Mouse (Mus musculus) urinary bladder, adult 18-20 months (tissue): ENCODE measurements at regions not wholly inside any gene's neighbourhood (a gene's known extent, or its start where the extent isn't known, plus 50 kb on each side); places are given as distances from the start of the nearest gene placed in this dataset.

Experiments
- DNase-seq, 2 experiments: peaks; one replicate each; pipeline ENCODE4 v3.0.0; 2022; ENCODE audit warnings: low spot score in 2 of 2, mixed read lengths in 2 of 2

DNA sequence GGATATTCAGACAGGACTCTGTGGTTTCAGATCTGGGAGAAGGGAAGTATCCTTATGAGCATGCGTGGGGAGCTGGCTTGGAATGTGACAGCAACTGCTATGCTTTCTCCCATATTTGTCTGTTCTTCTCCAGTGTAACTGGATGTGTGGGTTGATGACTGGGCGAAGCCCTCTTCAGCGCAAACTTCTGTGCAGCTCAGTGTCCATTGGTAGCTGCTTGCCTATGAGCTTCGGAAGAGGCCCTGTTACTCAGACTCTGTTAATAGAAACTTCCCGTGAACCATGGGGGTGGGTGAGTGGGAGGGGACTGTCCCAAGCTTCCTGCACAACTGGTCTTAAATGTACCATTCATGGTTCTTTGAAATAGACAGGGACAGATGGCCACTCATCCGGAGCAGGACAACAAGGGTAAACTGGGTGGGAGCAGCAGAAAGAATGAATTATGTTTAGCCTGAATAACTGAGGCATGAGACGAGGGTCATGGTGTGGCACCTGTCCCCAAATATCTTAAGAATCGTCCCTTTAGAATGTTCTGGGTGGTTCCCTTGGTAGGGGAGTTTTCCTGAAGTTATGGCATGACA lies 141.1 kb upstream of the Plxnc1 start:
- no peak for DNase-seq

DNA sequence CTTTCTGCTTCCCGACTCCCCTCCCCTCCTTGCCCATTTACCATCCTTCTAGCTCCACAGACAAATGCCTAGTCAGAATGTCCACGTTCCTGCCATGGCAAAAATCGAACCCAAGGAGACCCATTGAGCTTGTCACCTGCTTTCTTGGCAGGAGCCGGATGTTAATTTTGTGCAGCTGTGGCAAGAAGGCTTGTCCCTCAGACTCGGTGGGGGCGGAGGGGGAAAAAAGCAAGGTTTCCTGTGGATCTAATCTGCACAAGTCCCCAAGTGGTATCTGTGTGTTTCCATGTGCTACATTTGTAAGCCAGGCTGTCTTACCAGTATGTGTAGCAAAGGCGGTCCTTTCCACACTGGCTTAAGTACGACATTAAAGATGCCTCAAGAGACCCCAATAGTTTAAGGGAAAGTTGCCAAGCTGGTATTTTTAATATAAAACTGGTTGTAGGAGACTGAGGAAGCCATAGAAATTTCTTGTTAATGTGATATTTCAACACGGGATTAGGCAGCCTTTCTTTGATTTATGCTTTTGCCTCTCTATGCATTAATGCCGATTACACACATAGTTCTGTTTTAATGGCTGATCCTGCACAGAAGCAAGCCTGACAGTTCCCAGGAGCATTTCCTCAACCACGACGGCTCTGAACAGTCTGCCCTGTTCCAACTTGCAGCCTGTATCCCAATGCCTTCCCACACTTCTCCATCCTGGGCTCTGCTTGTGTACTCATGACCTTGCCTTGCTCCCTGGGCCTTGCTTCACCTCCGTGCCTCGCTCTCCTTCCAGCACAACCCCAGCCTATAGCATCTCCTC lies 138.9 kb upstream of the Plxnc1 start:
- no peak for DNase-seq

DNA sequence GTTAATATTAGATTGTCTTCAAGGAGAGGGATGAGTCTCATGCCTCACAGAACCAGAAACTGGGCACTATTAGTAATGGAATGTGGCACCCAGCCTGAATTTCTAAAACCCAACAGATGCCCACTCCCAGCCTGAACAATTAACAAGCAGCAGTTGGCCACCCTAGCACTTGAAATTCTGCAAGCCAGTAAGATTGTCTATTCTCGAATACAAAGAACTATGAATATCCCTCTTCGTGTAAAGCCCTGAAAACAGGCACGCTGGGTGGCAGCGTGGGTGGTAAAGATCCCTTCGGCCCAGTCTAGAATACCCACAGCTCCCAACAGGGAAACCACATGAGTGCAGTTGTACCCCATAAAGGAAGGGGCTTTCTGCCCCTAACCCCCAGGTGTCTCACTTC lies 138.0 kb upstream of the Plxnc1 start:
- DNase-seq, result no peak

DNA sequence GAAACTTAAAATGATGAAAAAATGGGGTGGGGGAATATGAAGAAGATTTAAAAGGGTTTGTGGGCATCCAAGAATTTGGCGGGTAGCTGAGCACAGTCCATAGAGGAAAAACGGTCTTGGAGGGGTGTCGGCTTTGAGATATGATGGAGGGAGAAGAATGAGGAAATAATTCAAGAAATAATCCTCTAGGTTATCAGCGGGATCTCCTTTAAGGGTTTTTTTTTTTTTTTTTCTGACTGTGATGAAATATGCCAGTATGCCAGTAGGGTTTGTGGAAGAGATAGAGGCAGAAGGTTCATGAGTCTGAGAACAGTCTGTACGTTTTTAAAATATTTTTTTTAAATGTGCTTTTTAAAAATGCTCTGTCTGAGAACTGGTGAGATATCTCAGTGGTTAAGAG lies 135.3 kb upstream of the Plxnc1 start:
- no peak for DNase-seq

DNA sequence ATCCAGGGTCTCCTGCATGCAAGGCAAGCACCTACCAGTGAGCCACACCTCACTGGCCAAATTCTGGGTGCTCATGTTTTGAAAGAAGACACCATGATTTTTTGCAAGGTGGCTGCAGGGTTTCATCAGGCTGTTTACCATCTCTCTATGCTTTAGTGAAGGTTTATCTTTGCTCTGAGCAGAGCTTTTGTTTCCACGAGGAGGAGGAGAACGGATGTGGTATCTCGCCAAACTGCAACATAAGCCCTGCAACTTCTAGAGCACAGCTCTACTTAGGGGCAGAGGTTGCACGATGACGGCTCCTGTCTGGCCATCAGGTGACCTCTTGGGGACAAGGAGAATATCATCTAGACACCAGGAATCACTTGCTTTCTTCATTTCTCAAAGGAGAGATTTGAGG lies 131.8 kb upstream of the Plxnc1 start:
- no peak for DNase-seq

DNA sequence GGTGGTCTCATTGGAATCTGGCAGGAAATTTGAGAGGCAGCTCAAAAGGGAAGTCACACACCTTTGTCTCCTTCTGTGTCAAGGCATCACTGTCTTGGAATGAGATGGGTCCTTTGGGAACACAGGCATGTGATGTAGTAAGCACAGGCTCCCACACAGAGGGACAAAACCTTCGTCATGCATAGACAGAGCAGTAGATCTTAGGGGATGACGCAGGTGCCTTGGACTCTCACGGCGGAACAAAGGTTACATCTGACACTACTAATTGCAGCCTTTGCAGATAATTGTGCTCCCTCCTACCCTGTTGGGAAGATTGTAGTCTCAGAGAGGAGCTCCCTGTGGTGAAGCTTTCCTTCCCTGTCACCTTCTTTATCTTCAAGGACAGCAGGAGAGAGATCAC lies 131.3 kb upstream of the Plxnc1 start:
- DNase-seq, result no peak

DNA sequence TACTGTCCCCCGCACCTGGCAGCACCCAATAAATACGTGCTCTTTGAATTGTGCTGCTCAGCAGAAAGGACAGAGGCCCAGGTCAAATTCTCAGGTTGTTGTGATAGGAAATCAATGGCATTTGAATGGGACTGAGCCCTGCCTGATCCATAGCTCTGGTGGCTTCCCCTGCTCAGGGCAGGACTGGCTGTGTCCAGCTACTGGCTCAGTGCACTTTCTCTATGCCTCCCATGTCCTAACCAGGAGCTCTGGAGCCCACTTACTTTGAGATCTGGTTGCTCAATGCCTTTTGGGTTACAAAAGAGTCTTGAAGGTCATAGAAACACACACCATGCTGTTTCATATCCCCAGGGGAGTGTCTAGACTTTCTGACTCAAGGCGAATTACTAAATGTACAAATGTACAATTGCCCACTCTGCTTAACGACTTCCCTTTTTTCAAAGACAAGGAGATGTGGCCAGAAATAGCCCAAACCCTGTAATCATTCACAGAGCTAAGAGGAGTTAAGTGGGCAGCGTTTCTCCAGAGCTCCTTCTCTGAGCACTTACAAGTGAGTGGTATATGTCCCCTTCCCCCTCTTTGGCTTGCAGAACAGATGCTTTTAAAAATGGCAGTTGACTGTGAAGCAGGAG lies 130.4 kb upstream of the Plxnc1 start:
- no peak for DNase-seq

DNA sequence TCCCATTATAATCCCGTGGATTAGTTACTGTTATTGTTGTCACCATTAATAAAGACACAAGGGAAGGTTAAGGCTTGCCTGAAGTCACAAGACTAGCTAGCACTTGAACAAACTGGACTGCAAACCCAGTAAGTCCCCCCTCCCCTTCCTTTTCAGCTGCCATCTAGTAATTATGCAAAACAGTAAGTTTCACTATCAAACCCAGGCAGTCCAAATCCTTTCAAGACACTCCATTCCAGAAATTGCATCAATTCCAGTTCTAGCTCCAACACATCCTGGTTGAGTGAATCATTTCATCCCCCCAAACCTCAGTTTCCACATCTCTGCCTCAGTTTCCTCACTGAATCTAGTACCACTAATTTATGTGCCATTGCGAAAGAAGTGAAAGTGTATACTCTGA lies 129.7 kb upstream of the Plxnc1 start:
- DNase-seq, result no peak

DNA sequence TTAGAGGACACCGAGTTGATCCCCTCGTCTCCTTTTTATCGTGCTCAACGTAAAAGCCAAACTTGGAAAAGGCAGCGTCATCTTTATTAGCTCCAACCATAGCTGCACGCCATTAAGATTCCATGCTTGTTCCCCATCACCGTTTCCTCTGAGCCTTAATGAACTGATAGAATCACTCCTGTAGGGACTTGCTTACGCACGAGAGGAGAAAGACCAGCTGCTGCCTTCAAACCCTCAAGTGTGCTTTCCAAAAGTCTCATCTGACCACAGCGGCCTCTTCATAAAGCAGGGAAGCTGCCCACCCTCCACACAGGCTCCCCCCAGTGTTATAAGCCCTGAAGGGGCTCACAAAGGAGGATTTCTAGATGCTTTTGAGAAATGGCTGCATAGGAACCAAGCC lies 123.3 kb upstream of the Plxnc1 start:
- DNase-seq, result no peak

DNA sequence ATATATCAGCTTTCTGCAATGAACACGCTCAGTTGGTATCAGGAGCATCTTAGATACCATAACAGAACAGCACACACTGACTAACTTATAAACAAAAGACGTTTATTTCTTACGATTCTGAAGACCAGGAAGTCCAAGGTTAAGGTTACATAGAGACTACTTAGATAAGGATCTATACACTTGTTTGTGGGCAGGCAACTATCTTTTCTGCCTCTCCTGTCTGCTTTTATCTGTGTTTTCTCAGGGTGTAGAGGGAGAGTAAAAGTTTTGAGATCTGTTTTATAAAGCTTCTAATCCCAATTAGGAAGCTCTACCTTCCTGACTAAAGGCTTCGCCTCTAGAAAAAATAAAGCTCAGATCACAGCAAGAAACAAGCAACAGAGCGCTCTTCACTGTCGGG lies 122.1 kb upstream of the Plxnc1 start:
- no peak for DNase-seq

DNA sequence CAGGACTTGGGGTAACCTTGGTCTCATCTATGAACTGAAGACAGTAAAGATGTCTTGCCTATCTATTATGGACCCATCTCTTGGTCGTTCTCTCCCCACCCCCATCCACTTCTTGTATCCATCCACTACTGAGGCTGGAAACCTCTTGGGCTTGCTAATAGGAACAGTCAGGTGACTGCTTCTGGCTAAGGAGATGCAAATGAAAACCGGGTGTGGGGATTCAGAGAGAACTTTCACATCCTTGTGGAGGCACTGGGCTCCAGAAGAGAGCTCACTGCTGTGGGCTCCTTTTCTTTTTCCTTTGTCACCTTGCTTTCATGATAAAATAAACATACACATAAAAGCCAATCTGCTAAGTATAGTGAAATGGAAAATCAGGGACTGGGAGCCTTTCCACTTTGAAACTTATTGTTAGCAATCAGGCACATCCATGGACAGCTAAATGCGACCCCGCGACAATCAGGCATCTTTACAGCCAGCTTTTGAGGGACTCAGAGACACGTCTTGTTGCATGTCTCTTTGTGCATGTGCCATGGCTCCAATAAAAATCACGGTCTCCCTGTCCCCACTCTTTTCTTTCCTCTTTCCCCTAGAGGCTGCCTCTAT lies 115.0 kb upstream of the Plxnc1 start:
- DNase-seq, result no peak

DNA sequence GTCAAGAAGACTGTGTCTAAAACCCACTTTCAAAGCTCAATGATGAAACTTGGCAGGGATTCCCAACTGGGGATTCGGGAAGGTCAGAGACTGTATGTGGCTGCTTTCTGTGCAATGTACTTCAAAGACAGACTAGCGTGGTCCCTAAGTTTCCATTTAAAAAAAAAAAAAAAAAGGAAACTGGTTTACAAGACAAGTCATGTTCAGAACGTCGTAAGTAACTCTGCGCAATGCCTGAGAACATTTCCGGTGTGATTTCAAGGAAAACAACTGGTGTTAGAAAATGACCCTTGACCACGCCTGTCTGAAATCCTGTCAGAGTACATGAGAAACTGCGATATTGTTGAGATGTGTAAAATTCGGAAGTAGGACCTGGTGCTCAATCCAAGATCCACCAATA lies 114.4 kb upstream of the Plxnc1 start:
- DNase-seq, result no peak

DNA sequence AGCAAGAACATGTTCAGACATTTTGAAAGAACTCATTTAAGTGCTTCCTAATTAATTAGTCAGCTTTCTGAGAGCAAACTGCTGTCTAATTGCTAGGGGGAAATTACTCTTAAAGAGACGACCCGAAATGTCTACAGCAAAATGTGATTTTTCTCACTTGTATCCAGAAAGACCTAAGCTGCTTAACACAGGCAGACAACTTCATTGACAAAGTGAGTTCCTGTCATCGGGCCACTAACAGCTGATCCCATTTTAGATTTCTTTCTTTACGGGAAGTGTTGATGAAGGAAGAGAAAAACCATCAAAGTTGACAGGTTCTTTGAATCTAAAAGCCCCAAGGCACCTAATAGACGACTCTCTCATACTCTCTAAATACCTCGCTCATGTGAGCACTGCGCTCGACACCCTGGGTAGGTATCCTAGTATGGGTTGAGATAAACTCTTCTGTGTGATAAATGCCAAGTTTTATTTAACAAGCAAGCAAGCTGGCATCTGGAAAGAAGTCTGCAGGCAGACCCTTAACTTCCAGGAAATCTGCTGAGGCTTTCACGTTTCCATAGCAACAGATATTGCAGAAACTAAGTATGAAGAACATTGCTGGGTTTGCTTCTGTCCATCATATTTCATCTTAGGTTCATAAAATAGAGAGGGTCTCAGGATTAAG lies 112.5 kb upstream of the Plxnc1 start:
- no peak for DNase-seq

DNA sequence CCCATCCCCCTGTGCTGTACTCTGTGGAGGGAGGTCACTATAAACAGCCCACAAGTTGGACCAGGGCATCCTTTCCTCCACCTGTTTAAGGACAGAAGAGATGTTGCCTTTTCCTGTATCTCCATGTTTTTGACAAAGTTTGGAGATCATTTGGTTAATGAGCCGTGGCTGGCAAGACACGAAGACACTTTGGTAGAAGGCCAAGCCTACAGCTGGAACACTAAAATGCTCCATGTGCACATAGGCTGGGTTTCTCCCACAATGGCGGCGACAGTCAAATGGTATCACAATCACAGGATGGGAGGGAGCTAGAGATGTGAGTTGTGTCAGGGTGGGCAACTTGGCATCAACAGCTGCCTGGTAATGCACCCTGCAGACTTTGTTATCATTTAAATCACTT lies 111.9 kb upstream of the Plxnc1 start:
- no peak for DNase-seq

DNA sequence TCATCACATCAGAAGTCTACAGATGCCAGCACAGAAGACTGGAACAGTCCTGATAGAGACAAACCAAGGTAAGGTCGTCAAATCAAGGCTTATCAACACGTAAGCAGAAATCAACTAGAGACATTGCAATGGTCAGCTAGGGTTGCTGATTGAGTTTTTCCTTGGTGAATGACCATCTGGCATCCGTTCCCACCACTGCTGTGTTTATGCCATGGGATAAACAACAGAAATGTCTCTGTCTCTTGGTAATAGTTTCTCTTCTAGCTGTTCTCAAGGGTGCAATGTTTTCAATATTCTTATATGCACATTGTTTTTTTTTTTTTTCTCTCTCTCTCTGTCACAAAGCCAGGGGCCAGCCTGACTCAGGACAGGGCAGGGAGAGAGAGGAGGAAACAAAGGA lies 110.2 kb upstream of the Plxnc1 start:
- DNase-seq, result no peak

DNA sequence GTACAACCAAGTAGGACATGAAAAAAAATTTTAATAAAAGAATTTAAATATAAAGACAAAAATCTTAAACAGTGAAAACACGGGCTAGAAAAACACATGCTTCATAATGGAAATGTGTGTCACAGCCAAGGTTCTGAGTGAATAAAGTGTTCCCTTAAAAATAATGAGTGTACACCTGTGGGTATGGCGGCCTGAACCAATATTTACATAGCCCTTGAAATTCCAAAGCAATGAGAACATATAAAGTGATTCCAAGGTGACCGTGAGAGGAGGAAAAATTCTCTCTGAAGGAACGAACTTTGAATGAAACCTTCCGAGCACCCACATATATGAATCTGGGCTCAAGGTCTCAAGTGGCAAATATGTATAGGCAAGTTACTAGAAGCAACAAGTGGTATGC lies 104.2 kb upstream of the Plxnc1 start:
- DNase-seq, result no peak

DNA sequence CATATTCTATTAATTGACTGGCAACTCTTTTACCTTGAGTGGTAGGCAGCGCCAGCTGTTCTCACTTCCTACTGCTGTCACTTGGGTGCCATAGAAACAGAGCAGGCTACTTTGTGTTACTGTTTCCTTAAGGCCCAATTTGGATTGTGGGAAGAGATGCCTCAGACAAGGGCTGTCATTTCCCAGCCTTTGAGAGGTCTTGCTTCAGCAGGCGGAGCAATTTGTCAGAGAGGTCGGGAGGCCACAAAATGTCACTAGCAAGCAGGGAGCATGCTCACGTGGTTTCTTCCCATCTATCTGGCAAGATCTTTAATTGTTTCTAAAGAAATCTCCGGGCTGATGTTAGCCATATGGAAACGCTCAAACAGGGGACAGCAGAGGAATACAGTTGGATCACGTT lies 99.3 kb upstream of the Plxnc1 start:
- no peak for DNase-seq

DNA sequence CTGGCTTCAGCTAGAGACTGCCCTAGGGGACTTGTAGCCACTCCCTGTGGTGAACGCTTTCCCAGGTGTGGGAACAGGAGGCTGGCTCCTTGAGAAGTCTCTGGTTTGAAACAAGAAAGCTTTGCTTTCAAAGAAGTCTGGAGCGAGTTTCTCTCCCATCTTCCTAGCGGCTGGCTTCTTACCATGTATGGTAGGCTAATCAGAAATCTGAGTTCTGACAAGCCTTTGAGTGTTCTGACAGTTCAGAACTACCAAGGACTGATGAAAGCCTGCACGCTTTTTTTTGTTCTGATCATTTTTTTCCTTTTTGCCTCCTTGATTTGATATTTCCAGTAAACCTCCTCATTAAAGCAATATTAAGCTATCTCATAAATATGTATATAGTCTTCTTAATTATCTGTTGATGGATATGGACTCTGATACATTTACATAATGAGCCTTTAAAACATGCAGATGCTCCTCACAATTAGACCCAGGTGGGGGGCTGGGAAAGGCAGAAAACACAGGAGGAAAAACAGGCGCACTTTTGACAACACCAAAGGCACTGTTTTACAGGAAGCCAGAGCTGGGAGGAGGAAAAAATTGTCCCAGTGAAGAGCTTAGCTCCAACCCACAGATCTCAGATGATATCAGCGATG lies 95.7 kb upstream of the Plxnc1 start:
- DNase-seq, result no peak

DNA sequence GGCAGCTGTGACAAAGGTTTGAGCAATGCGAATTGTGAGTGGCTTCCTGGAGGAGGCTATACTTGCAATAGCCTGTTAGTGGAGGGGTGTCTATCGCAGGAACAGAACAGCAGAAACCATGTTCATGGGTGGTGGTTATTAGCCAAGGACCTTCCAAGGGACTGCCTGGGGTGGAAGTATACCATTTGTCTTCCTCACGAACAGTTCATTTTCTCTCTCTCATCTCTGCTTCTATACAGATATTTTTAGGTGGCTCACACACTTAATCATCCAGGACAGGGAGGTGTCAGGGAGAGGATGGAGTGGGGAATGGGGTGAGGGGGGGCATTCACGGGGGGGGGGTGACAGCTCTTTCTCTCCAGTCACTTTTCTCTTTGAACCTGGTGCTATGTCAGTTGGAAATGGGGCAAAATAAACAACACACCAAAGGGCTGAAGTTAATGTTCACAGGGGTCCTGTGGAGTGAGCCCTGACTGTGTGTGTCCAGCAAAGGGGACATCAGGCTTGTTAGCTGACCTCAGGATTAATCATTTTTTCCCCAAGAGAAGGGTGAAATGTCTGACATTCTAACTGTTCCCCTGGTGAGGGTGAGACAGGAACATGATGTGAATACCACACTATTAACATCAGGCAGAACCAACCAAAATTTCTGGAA lies 91.5 kb upstream of the Plxnc1 start:
- no peak for DNase-seq

DNA sequence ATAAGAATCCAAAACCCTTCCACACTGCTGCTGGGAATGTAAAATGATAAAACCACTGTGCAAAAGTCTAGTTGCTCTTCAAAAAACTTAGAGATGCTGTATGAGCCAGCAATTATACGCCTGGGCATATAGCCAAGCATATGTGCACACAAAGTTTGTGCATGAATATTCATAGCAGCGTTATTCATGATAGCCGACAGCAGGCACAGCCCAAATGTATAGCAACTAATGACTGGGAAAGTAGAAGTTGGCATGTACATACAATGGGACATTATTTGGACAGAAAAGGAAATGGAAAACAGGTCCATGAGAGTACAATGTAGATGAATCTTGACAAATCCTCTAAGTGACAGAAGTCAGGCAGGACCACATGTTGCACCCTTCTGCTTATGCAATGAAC lies 90.7 kb upstream of the Plxnc1 start:
- no peak for DNase-seq

DNA sequence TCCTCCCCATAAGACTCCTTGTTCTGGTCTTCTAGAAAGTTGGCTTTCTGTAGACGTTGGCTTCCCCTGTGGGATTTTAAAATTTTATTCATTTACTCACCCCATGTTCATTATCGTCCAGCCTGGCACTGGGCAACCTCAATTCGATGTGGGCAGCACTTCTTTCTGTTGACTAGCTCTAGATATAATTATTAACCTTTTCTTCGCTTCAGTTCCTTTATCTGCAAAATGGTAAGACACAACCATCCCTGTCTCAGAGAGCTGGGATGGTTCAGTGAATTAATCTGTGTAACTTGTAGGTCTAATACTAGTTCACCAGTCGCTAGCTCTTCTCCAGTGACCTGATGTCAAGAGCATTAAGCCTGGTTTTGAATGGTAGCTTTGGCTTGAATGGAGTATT lies 89.9 kb upstream of the Plxnc1 start:
- DNase-seq, result no peak
